Mouse (Mus musculus) C3H10T1/2 (cell line): ENCODE data around the gene Cep72. TPM values are rescaled to one million over a fixed set of nuclear protein-coding genes. Genes with fewer than 3 reads are reported as not detected.

ENCODE experiments used
- polyA plus RNA-seq, 2 experiments: library from polyadenylated mRNA; unstranded; fragments of >200 nt; fragmentation: generic; extraction: Trizol; gene quantifications; one replicate each; pipeline ENCODE4 v1.2.1; 2012; ENCODE audit warnings: missing spikeins in 2 of 2

Cep72 gene
- 1 to 10 TPM in 1 of 2 experiments, under 1 TPM in 1; 0.19 to 2.4 TPM for polyA plus RNA-seq

DNA sequence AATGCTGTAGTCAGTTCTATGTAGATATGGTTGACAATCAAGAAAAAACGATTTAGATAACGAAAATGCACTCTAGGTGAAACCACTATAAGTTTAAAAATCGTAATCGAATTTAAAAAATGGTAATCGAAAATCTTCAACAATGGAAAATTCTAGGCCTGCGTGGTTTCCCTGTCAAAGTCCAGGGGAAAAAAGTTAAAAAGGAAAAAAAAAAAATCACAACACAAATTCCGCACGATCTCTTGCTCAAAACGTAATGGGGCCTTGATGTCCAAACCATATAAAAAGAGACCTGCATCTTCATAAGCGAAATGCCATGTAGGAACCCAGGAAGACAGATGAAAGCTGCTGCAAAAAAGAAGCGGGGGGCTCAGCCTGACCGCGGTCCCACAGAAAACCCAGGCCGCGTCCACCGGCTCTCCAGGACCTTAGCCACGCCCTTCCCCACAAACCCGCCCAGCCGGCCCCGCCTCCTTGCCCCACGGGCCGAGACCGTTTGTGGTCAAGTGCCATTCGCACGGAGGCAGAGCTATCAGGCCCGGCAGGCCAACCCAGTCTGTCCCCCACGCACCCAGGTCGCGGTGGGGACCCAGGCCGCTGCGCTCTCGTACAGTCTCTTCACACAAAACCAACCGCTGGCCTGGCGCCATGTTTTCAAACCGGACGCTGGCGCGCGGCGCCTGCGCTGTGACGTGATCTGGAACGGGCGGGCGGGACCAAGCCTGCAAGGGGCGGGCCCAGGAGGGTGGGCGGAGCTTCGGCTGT is at the start of gene Cep72:
Gene Cep72 (minus strand): TSS at position 687 of the 765 bp plus-strand sequence.

DNA sequence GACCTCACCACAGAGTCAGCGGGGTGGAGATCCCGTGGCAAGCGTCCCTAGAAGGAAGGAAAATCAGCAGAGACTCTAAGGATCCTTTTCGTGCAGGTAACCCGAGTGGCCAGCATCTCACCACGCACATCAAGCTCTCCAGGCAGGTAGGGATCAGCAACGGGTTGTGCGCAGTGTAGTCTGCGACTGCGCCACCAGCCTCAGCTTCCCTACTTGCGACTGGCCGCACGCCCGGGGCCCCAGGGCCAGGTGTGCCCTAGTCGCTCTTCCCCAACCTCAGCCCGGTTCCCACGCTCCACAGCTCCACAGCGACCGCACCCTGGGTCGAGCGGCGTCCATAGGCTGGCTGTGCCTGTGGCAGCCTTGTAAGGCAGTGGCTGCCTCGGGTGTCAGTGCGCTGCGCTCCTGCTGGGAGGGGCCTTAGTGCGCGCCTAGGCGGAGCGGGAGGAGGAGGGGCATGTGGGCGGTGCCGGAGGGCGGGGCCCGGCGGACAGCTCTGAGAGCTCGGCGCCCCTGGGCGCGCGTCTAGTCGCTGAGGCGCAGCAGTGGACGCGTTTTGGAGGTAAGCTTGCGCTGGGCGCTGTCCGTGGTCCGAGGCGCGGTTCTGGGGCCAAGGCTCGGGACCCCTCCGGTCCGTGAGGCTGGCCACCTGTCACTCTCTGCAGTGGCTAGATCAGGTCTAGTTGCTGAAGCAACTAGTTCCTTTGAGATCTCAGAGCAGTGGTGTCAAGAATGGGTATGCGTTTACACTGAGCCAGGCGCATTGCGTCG is 53.0 kb downstream of the Cep72 start, which contains the start of gene Tppp:
Gene Tppp (plus strand): TSS at position 460 of the 771 bp plus-strand sequence.

Other genes starting within 250 kb of the Cep72 start
- under 1 TPM; 0.02 TPM for gene Nkd2, start 214.7 kb downstream of the Cep72 start, polyA plus RNA-seq
- 1 to 10 TPM; 3.6 to 4.6 TPM for gene Trip13, start 124.5 kb downstream of the Cep72 start, polyA plus RNA-seq
- 10 to 100 TPM; 16.2 to 34.2 TPM for gene Brd9, start 124.5 kb downstream of the Cep72 start, polyA plus RNA-seq
- gene Zdhhc11, start 98.4 kb downstream of the Cep72 start, polyA plus RNA-seq = not detected
- under 1 TPM in 1 of 2 experiments, not detected in 1; 0.01 TPM for gene Tppp, start 52.9 kb downstream of the Cep72 start, polyA plus RNA-seq
- gene Slc9a3, start 59.2 kb upstream of the Cep72 start, polyA plus RNA-seq = under 1 TPM in 1 of 2 experiments, not detected in 1; 0.01 TPM
- gene Exoc3, start 146.4 kb upstream of the Cep72 start, polyA plus RNA-seq = 10 to 100 TPM; 18.9 to 39.7 TPM
- under 1 TPM; 0.05 to 0.12 TPM for gene Ahrr, start 230.0 kb upstream of the Cep72 start, polyA plus RNA-seq